In genomic region chr13:67843775-67844118, GRCm38 (mm10) we compare ENCODE assay signal across 10 mouse cellular contexts. TPM values are rescaled to one million over a fixed set of nuclear protein-coding genes. Genes with fewer than 3 reads are reported as not detected.
DNase-seq lines count a peak whose midpoint lies in the region; ATAC-seq and TF ChIP-seq lines count a peak whose summit lies in the region.
"Had no signal": no experiment of that assay in that cellular context is flagged by ENCODE, and none has a peak within 500 bp of the region (broad histone marks: within the 10 kb centered on the region; RNA-seq: fewer than 3 reads in every experiment).

No protein-coding gene starts in this region.

- H3K9me3 ChIP-seq in hindbrain, embryonic 10.5 days: no peaks in the 10 kb centered on the region
- no peaks in the 10 kb centered on the region for H3K9me3 ChIP-seq in liver, embryonic 16.5 days (replicated peaks; ENCODE audit: control insufficient read depth, low read length)

- WGBS in hindbrain, embryonic 10.5 days: 45% methylated on average over 6 of the region's 6 CpGs
- WGBS in liver, embryonic 16.5 days (ENCODE audit: insufficient replicate concordance): 31% methylated on average over 6 of the region's 6 CpGs
- 66% methylated on average over 6 of the region's 6 CpGs for WGBS in thymus, adult 2 months

- H3K9ac ChIP-seq in liver, embryonic 16.5 days (ENCODE audit: low read depth, low read length): no peak overlapping the region

- H3K4me3 ChIP-seq in gastrocnemius, adult 2 months: peak overlapping the region; percentile 66
- peak overlapping the region; percentile 49 for H3K4me3 ChIP-seq in hindbrain, embryonic 10.5 days
- no peak overlapping the region; the same call in 1 of the 2 replicates for H3K4me3 ChIP-seq in liver, embryonic 16.5 days (ENCODE audit: low read depth, low read length)
- no peak overlapping the region for H3K4me3 ChIP-seq in thymus, adult 2 months (ENCODE audit: control insufficient read depth, insufficient read depth, low read length)

- intact Hi-C loops in gastrocnemius, adult 2 months (cut with DNase I): loop anchor here (5.0 kb wide), 1 partner anchor 206 kb away; the partner anchor contains the start of genes Gm49345 and Zfp729a

- no peak for ATAC-seq in liver, embryonic 16.5 days (ENCODE audit: low read depth)

- H3K27me3 ChIP-seq in hindbrain, embryonic 10.5 days (ENCODE audit: insufficient read depth, poor library complexity, severe bottlenecking): no peaks in the 10 kb centered on the region
- H3K27me3 ChIP-seq in liver, embryonic 16.5 days (ENCODE audit: control insufficient read depth, insufficient read depth, low read depth, low read length): no peaks in the 10 kb centered on the region
- H3K27me3 ChIP-seq in thymus, adult 2 months (ENCODE audit: control insufficient read depth, insufficient read depth, low read length): no peaks in the 10 kb centered on the region

- H3K27ac ChIP-seq in gastrocnemius, adult 2 months: peak overlapping the region; percentile 39; the same call in 1 of the 2 replicates
- peak overlapping the region; percentile 62 for H3K27ac ChIP-seq in hindbrain, embryonic 10.5 days
- H3K27ac ChIP-seq in liver, embryonic 16.5 days (ENCODE audit: low read length): no peak overlapping the region
- no peak overlapping the region for H3K27ac ChIP-seq in thymus, adult 2 months (ENCODE audit: control insufficient read depth, insufficient read depth, low read length)

- peaks cover 9% of the 10 kb centered on the region for H3K4me1 ChIP-seq in hindbrain, embryonic 10.5 days (replicated peaks)
- no peaks in the 10 kb centered on the region for H3K4me1 ChIP-seq in liver, embryonic 16.5 days (ENCODE audit: control insufficient read depth, low read depth, low read length)
- H3K4me1 ChIP-seq in thymus, adult 2 months (replicated peaks; ENCODE audit: control insufficient read depth, insufficient read depth, low read length): no peaks in the 10 kb centered on the region

- no peak for DNase-seq in gastrocnemius, adult 2 months
- no peak for DNase-seq in gastrocnemius, adult 18-20 months (ENCODE audit: low spot score)
- peak; percentile 2 for DNase-seq in CD4-positive helper T cell, adult 2 months (ENCODE audit: low read depth, low spot score)
- no peak for DNase-seq in hindbrain, embryonic 10.5 days (ENCODE audit: low spot score)
- no peak for DNase-seq in cerebellum, postnatal 10 days
- no peak for DNase-seq in thymus, postnatal 4 days
- DNase-seq in thymus, adult 2 months: no peak

- no peak for TF ChIP-seq CTCF in gastrocnemius, adult 2 months (IDR thresholded peaks at IDR 0.05)
- no peak for TF ChIP-seq CTCF in thymus, adult 2 months (IDR thresholded peaks at IDR 0.05; ENCODE audit: borderline replicate concordance, control insufficient read depth, extremely low read depth, insufficient read depth, low read length, poor library complexity)

- TF ChIP-seq POLR2A in thymus, adult 2 months (IDR thresholded peaks at IDR 0.05; ENCODE audit: control insufficient read depth, extremely low read depth, insufficient read depth, low read length, poor library complexity): no peak

- no peaks in the 10 kb centered on the region for H3K36me3 ChIP-seq in hindbrain, embryonic 10.5 days
- H3K36me3 ChIP-seq in liver, embryonic 16.5 days (ENCODE audit: control insufficient read depth, insufficient read depth): no peaks in the 10 kb centered on the region
- no peaks in the 10 kb centered on the region for H3K36me3 ChIP-seq in thymus, adult 2 months (ENCODE audit: control insufficient read depth, insufficient read depth, low read length)

- H3K4me2 ChIP-seq in liver, embryonic 16.5 days (ENCODE audit: low read depth, low read length): peak overlapping the region; percentile 49

RNA-seq across cellular contexts. Expression of gene Gm10037, which starts 12.8 kb away (rescaled TPM):
- total RNA-seq in gastrocnemius, adult 2 months (2021): 1 to 10 TPM in 1 of 2 experiments, under 1 TPM in 1; 0.64 to 1.1 TPM
- under 1 TPM; 0.62 to 0.93 TPM for total RNA-seq in gastrocnemius, adult 18-20 months (2021)
- polyA plus RNA-seq in hindbrain, embryonic 10.5 days (2016; fragmentation: Nextera tagmentation; extraction: Ambion mirVana): 1.6 and 2.2 TPM in 2 replicates
- polyA plus RNA-seq in liver, embryonic 16.5 days (2015; fragmentation: Nextera tagmentation; extraction: Ambion mirVana): 0.19 TPM in 1 of 2 replicates, not detected in the other
- 0.34 TPM in 1 of 2 replicates, not detected in the other for polyA plus RNA-seq in thymus, adult 2 months (2012; rRNA removed)

RNA-seq across cellular contexts. Expression of gene BC048507, which starts 19.4 kb away (rescaled TPM):
- not detected for total RNA-seq in gastrocnemius, adult 2 months (2021)
- total RNA-seq in gastrocnemius, adult 18-20 months (2021): not detected
- polyA plus RNA-seq in hindbrain, embryonic 10.5 days (2016; fragmentation: Nextera tagmentation; extraction: Ambion mirVana): not detected in 2 replicates
- polyA plus RNA-seq in liver, embryonic 16.5 days (2015; fragmentation: Nextera tagmentation; extraction: Ambion mirVana): not detected in 2 replicates
- not detected in 2 replicates for polyA plus RNA-seq in thymus, adult 2 months (2012; rRNA removed)
- total RNA-seq: adrenal gland, adult 8-10 months; gastrocnemius, postnatal 36 days had no signal

RNA-seq across cellular contexts. Expression of gene Zfp273, which starts 30.2 kb away (rescaled TPM):
- 1 to 10 TPM; 1.6 to 1.8 TPM for total RNA-seq in gastrocnemius, adult 2 months (2021)
- 1 to 10 TPM; 1.2 to 1.8 TPM for total RNA-seq in gastrocnemius, adult 18-20 months (2021)
- 5.4 and 6.4 TPM in 2 replicates for polyA plus RNA-seq in hindbrain, embryonic 10.5 days (2016; fragmentation: Nextera tagmentation; extraction: Ambion mirVana)
- polyA plus RNA-seq in liver, embryonic 16.5 days (2015; fragmentation: Nextera tagmentation; extraction: Ambion mirVana): 1.0 and 1.1 TPM in 2 replicates
- polyA plus RNA-seq in thymus, adult 2 months (2012; rRNA removed): 0.90 and 1.2 TPM in 2 replicates

Comparison
In these comparisons a context has a peak if more than half of its experiments do, and no peak if none do; other contexts are left out.
1. H3K27ac ChIP-seq: peak in gastrocnemius, adult 2 months (single experiment) and hindbrain, embryonic 10.5 days (single experiment); none in liver, embryonic 16.5 days (single experiment) and thymus, adult 2 months (single experiment).
2. H3K4me3 ChIP-seq: peak in gastrocnemius, adult 2 months (single experiment) and hindbrain, embryonic 10.5 days (single experiment); none in liver, embryonic 16.5 days (single experiment) and thymus, adult 2 months (single experiment).